Mouse (Mus musculus) megakaryocyte-erythroid progenitor cell, adult 5-6 weeks (primary cell): Measurements from ENCODE around the gene Als2cr12. TPM values are rescaled to one million over a fixed set of nuclear protein-coding genes. Genes with fewer than 3 reads are reported as not detected.
"Not testable (repeated sequence)": the region's sequence is repeated elsewhere in the genome, so short reads cannot be mapped to it uniquely, and the experiment has no call there.

ENCODE experiments used
- ATAC-seq: replicated peaks from 2 replicates; pipeline ENCODE4 v1.8.0; 2016; ENCODE audit warnings: mild to moderate bottlenecking, inconsistent platforms; ENCODE audit not compliant: severe bottlenecking, poor library complexity, low FRiP score, low TSS enrichment
- total RNA-seq, 2 experiments: library from RNA; stranded (forward) in 1 of 2; stranded (reverse) in 1 of 2; fragments of 200-1000, 215-1000 nt in 1 of 2; fragments of >200 nt in 1 of 2; fragmentation: Nextera tagmentation in 1 of 2; gene quantifications; 2 replicates each; pipeline ENCODE4 v1.2.3; 2014 to 2017

The Als2cr12 gene
- total RNA-seq (2014; fragmentation: Nextera tagmentation): not detected in 2 replicates
- not detected in 2 replicates for total RNA-seq (2017)

GRCm38 (mm10) chr1:58695810-58696209 lies at the start of gene Als2cr12:
Gene Als2cr12, minus strand, starts transcription at chr1:58695989.
- not testable (repeated sequence) for ATAC-seq

DNA sequence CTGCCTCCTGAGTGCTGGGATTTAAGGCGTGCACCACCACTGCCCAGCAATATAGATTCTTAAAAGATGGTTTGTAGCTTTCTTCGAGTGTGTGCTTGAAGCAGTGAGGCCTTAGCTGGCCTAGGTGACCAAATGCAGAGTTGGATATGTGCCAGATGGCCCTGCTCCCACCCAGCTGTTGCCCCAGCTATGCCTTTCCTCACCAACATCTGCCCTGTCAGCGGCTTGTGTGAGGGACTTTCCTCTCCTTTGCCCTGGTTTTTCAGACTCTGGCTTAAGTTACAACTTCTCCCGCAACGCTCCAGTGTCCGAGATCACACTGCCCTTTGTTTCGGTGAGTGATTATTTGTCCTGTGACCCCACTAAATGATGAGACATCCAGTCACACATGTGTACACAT lies 48.9 kb upstream of the Als2cr12 start:
- ATAC-seq: no peak

GRCm38 (mm10) chr1:58743252-58743651 lies 47.5 kb upstream of the Als2cr12 start:
- ATAC-seq: peak; percentile 82

DNA sequence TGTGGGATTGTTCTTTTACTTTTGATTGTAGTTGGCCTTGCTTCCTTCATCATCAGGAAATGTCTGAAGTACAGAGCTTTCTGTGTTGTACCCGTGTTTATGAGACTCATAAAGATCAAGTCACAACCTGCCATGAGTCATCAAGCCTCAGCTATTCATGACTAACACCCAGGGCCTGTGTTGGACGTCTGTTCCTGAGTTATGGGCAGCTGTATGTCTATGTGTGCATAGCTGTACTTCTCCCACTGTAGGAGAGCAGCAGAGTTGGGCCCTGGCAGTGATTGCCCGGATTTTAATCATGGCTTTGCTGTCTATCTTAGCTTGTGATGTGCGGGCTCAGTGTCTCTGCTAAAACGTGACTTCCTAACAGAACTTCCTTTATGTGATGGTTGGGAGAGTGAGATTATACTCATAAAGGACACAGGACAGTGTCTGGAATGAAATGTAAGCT lies 46.8 kb upstream of the Als2cr12 start:
- ATAC-seq: no peak

GRCm38 (mm10) chr1:58739529-58739928 lies 43.7 kb upstream of the Als2cr12 start:
- no peak for ATAC-seq

DNA sequence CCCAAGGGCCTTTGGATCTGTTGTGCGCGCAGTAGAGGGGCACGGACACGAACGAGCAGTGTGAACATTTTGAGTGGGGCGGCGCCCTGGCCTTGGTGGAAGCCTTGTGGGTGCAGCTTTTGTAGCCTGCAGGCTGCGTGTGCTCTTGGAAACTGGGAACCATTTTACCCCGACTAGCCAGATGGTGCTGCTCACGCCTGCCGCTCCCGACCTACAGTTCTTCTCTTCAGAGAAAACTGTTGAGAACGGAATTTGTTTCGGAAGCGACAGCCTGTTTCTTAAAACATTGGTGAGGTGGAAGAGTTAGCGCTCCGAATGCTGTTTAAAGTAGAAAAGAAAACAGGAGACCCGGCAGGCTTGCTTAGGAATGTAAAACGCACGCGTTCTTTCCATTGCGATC lies 41.2 kb upstream of the Als2cr12 start:
- no peak for ATAC-seq

GRCm38 (mm10) chr1:58735962-58736361 lies 40.2 kb upstream of the Als2cr12 start:
- ATAC-seq: no peak

GRCm38 (mm10) chr1:58734043-58734920 lies 38.5 kb upstream of the Als2cr12 start:
- no peak for ATAC-seq

DNA sequence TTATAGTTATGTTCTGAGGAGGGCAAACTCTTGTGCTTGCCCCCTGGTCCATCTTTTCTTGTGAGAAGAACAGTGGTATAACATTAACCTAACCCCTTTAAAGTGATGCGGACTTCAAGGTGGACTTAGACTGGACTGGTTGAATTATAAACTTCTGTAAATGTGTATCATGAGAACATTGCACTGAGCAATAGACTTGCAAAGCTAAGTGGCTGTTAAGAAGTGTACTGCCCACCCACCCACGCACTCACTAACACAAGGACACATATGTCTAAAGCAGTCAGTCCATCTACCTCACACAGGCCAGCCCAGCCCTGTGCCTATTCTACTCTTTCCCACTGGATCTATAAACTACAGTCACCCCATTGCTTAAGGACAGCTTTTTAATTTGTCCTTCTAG lies 37.8 kb upstream of the Als2cr12 start:
- ATAC-seq: no peak

DNA sequence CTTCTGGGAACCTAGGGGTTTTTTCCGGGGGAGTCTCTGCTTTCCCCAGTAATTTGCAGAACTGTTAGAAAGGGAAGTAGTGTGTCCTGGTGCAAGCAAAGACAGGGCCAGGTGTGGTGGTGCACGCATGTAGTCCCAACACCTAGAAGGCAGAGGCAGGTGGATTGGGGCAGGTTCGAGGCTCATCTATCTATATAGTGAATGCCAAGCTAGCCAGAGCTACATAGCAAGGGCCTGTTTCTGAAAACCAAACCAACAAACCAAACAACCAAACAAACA lies 32.7 kb upstream of the Als2cr12 start:
- no peak for ATAC-seq

DNA sequence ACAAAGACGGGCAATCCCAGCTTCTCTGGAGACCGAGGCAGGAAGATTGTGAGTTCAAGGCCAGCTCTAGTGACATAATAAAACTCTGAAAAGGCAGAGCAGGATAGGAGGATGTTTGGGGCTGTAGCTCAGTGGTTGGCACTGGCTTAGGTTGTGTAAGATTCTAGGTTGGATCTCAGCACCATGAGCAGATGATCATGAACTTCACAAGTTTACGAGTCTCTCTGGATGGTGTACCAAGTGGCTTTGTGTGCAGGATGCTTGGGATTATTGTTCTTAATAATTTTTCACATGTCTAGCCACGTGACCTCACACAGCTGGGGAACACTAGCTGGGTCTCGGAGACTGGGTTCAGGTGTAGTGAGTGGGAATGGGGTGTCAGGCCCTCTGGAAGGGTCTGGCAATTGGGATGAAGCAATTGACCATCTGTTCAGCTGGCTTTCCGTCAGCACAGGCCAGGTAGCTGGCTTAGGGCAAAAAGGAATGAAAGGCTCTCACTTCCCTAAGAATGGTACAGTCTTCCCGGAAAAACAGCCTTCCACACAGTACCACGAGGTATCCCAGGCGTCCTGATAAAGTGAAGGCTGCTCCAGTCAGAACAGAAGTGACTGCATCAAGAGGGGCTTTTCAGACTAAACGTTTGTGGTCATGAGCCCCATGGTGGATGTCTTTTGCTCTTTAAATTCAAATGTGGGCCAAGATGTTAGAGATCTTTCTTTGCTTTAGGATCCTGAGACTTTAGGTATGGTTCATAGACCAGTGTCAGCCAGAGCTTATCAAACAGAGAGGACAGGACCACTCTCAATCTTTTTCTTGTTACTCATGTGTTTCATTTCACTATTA lies 32.2 kb upstream of the Als2cr12 start:
- ATAC-seq: no peak

DNA sequence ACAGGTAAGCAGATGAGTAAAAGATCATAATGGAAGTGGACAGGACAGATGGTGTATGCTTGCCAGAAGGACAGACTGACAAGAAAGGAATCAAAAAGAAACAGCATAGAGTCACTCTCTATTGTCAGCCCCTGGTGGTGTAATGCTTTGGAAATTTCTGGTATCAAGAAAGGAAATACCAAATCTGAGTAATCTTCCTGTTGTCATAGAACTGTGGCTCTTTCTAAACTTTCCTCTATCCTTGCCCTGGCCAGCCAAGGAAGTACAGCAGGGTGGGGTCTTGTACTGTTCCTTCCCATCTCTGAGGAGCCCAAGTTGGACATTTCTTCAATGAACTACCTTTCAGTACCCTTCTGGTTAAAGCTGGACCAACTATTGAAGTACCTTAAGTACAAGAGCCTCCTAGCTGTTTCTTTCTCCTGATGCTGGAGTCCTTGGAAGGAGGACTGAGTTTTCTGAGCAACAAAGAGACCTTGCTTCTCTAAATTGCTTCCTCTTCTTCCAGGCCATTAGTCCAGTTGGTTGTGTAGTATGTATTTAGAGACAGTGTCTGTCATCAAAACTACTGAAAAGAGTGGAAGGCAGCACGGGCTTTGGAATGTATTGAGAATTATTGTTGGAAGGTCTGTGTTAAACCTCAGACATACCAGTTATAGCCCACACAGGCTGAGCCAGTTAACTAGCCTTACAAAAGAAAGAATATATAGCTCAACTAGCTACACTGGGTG lies 31.4 kb upstream of the Als2cr12 start:
- no peak for ATAC-seq

GRCm38 (mm10) chr1:58725767-58726166 lies 30.0 kb upstream of the Als2cr12 start:
- ATAC-seq: no peak

GRCm38 (mm10) chr1:58725095-58725494 lies 29.3 kb upstream of the Als2cr12 start:
- ATAC-seq: no peak

DNA sequence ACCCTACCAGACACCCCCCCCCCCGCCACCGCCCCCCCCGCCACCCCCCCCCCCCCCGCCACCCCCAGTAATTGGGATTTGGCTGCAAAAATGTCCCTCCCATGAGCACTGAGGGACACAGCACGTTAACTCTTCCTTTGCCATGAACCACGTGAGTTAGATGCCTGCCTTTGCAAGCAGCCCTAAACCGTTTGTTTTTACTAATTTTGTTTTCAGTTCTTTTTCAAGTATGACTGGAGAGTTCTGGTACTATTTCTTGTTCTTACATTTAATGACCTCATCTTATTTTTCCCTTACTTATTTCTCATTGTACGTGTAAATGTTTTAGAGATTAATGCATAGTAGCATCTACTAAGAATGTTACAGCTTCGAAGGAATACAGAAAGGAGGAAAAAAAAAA lies 28.7 kb upstream of the Als2cr12 start:
- no peak for ATAC-seq

DNA sequence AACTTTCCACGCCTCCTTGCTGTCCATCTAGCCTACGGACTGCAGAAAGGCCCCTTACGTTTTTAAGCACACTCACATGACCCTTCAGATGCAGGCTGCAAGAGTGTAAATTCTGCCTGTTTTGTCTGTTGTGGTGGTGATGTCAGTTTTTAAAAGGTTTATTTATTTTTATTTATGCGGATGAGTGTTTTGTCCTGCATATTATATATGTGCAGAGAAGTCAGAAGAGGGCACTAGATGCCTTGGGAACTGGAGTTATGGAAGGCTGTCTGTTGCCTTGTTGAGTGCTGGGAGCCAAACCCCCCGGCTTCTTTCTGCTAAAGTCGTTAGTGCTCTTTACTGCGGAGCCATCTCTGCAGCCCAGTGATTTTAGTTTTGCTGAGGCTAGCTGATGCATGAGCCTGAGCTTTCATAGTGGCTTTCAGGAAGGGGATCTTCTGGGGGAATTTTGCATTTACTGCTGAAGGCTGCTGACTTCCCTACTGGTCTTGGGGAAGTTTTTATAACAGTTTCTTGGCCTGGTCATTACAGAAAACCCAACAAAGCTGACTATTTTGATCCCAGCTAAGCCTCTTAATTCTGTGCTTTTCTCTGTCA lies 28.1 kb upstream of the Als2cr12 start:
- no peak for ATAC-seq

GRCm38 (mm10) chr1:58723062-58723808 lies 27.4 kb upstream of the Als2cr12 start:
- ATAC-seq: no peak

DNA sequence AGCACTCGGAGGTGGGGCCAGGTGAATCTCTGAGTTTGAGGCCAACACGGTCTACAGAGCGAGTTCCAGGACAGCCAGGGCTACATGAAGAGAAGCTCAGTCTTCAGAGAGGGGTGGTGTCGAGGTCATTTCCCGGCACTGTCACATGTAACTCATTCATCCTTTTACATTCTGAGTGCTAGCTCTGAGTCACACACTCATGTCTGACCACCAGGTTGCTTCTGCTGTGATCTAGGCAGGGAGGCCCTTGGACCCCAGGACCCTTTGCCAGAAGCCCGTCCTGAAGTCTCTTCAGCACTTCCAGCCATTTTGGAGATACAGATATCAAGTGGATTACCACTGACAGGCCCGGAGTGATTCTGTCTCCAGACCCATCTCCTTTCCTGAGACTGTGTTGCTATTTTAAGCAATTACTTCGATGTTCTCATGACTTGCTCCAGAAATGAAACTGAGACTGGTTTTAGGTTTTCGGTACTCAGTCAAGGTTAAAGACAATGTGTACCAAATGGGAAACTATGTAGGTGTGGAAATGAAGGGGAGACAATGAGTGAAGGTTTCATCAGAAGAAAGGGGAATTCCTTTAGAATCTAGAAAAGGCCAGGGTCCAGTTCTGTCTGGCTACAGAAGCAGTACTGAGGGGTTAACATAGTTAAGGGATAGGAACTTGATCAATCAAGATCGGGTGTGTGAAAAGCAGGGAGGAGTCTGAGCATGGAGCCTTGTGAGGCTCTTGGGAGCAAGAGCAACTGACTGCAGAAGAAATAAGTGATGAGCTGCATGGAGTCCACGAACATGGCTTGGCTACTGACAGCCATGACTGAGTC lies 26.5 kb upstream of the Als2cr12 start:
- no peak for ATAC-seq
